Mouse (Mus musculus) kidney, postnatal 10 days (tissue): ENCODE measurements around the gene Tfap2d.

Experiments
- DNase-seq: peaks from one replicate; pipeline ENCODE4 v3.0.0; 2021; ENCODE audit warnings: mixed read lengths

The Tfap2d gene

GRCm38 (mm10) chr1:19102631-19103030 is at the start of gene Tfap2d:
Gene Tfap2d, plus strand, starts transcription at chr1:19103022.
- no peak for DNase-seq

- no peak for DNase-seq
Measured at GRCm38 (mm10) chr1:19056300-19056699, 46.5 kb upstream of the Tfap2d start.

GRCm38 (mm10) chr1:19056861-19057260 is 46.0 kb upstream of the Tfap2d start:
- no peak for DNase-seq

- peak; percentile 5 for DNase-seq
Measured at GRCm38 (mm10) chr1:19088078-19088477, 14.7 kb upstream of the Tfap2d start.

GRCm38 (mm10) chr1:19096921-19097320 is 5.9 kb upstream of the Tfap2d start:
- no peak for DNase-seq

GRCm38 (mm10) chr1:19103316-19103715 is 494 bp downstream of the Tfap2d start:
- DNase-seq = no peak

GRCm38 (mm10) chr1:19103776-19104142 is 937 bp downstream of the Tfap2d start:
- DNase-seq = no peak

GRCm38 (mm10) chr1:19104143-19104857 is 1.5 kb downstream of the Tfap2d start:
- no peak for DNase-seq

- DNase-seq = no peak
Measured at GRCm38 (mm10) chr1:19106401-19106800, 3.6 kb downstream of the Tfap2d start.

GRCm38 (mm10) chr1:19106841-19107800 is 4.3 kb downstream of the Tfap2d start:
- no peak for DNase-seq

- DNase-seq = no peak
Measured at GRCm38 (mm10) chr1:19107801-19108200, 5.0 kb downstream of the Tfap2d start.

- peak; percentile 64 for DNase-seq
Measured at GRCm38 (mm10) chr1:19109711-19110110, 6.9 kb downstream of the Tfap2d start.

- DNase-seq = no peak
Measured at GRCm38 (mm10) chr1:19110211-19110610, 7.4 kb downstream of the Tfap2d start.

- no peak for DNase-seq
Measured at GRCm38 (mm10) chr1:19111020-19111419, 8.2 kb downstream of the Tfap2d start.

- peak; percentile 12 for DNase-seq
Measured at GRCm38 (mm10) chr1:19178742-19179397, 76.0 kb downstream of the Tfap2d start.

- peak; percentile 70 for DNase-seq
Measured at GRCm38 (mm10) chr1:19205649-19206048, 102.8 kb downstream of the Tfap2d start.

GRCm38 (mm10) chr1:19206194-19206593 is 103.4 kb downstream of the Tfap2d start:
- peak; percentile 38 for DNase-seq

- no peak for DNase-seq
Measured at GRCm38 (mm10) chr1:19207611-19208010, 104.8 kb downstream of the Tfap2d start.

GRCm38 (mm10) chr1:19208641-19209358 is 106.0 kb downstream of the Tfap2d start, which contains the start of gene Tfap2b:
Gene Tfap2b, plus strand, starts transcription at chr1:19208914.
- DNase-seq = no peak

- DNase-seq = no peak
Measured at GRCm38 (mm10) chr1:19209359-19209745, 106.5 kb downstream of the Tfap2d start.

- DNase-seq = peak; percentile 44
Measured at GRCm38 (mm10) chr1:19209776-19210175, 107.0 kb downstream of the Tfap2d start.

GRCm38 (mm10) chr1:19210215-19211032 is 107.6 kb downstream of the Tfap2d start:
- no peak for DNase-seq
